ENCODE assay signal across 22 mouse cellular contexts in genomic region chr6:122439249-122439648, GRCm38 (mm10). TPM values are rescaled to one million over a fixed set of nuclear protein-coding genes. Genes with fewer than 3 reads are reported as not detected.
DNase-seq lines count a peak whose midpoint lies in the region; ATAC-seq and TF ChIP-seq lines count a peak whose summit lies in the region.
"Had no signal": no experiment of that assay in that cellular context is flagged by ENCODE, and none has a peak within 500 bp of the region (broad histone marks: within the 10 kb centered on the region; RNA-seq: fewer than 3 reads in every experiment).

No protein-coding gene starts in this region.

- H3K27ac ChIP-seq in liver, postnatal 0 days (ENCODE audit: low read depth): no peak overlapping the region
- no peak overlapping the region for H3K27ac ChIP-seq in liver, embryonic 11.5 days (ENCODE audit: low read depth, low read length)
- H3K27ac ChIP-seq in ES-E14 (ENCODE audit: insufficient read depth, low read depth, low read length, poor library complexity, severe bottlenecking): no peak overlapping the region
- H3K27ac ChIP-seq in left cerebral cortex, adult 2 months: no peak overlapping the region
- H3K27ac ChIP-seq: embryonic facial prominence, embryonic 12.5 days; forebrain, embryonic 15.5 days; heart, adult 2 months; heart, embryonic 15.5 days; hindbrain, embryonic 10.5 days; hindbrain, embryonic 14.5 days had no signal

- no peaks in the 10 kb centered on the region for H3K4me1 ChIP-seq in liver, postnatal 0 days (ENCODE audit: insufficient read depth)
- no peaks in the 10 kb centered on the region for H3K4me1 ChIP-seq in liver, embryonic 11.5 days (replicated peaks; ENCODE audit: control insufficient read depth, insufficient read depth, low read length)
- H3K4me1 ChIP-seq in ES-E14 (ENCODE audit: control insufficient read depth in 2 of 2, insufficient read depth in 2 of 2, low read length in 2 of 2, poor library complexity in 1 of 2): no peaks in the 10 kb centered on the region
- H3K4me1 ChIP-seq: embryonic facial prominence, embryonic 12.5 days; heart, embryonic 15.5 days; hindbrain, embryonic 10.5 days had no signal

- 0 out of 2 replicates have a peak, but pooled peaks have one; percentile 12 for TF ChIP-seq CTCF in liver, postnatal 0 days (IDR thresholded peaks at IDR 0.05; ENCODE audit: low read depth)
- no peak for TF ChIP-seq CTCF in left cerebral cortex, adult 2 months (IDR thresholded peaks at IDR 0.05)

- no peaks in the 10 kb centered on the region for H3K36me3 ChIP-seq in liver, postnatal 0 days (replicated peaks; ENCODE audit: insufficient read depth, low read length)
- no peaks in the 10 kb centered on the region for H3K36me3 ChIP-seq in liver, embryonic 11.5 days (ENCODE audit: control insufficient read depth, insufficient read depth, low read length)
- H3K36me3 ChIP-seq in ES-E14 (ENCODE audit: control insufficient read depth, insufficient read depth, low read length, poor library complexity, severe bottlenecking): no peaks in the 10 kb centered on the region
- H3K36me3 ChIP-seq: embryonic facial prominence, embryonic 12.5 days; forebrain, embryonic 15.5 days; heart, embryonic 15.5 days; hindbrain, embryonic 10.5 days had no signal

- no peak overlapping the region for H3K4me2 ChIP-seq in liver, postnatal 0 days (ENCODE audit: low read depth, low read length)
- no peak overlapping the region for H3K4me2 ChIP-seq in liver, embryonic 11.5 days
- H3K4me2 ChIP-seq: embryonic facial prominence, embryonic 12.5 days; forebrain, embryonic 15.5 days; heart, embryonic 11.5 days; heart, embryonic 15.5 days; hindbrain, embryonic 14.5 days had no signal

- intact Hi-C loops in left cerebral cortex, adult 2 months (cut with DNase I): loop anchor here (10.0 kb wide), 1 partner anchor 1376 kb away; no protein-coding TSS in a partner anchor

- no peak for ATAC-seq in liver, postnatal 0 days
- no peak for ATAC-seq in liver, embryonic 11.5 days (replicated peaks; ENCODE audit: low FRiP score)
- ATAC-seq: forebrain, embryonic 15.5 days; intestine, embryonic 16.5 days had no signal

- no peaks in the 10 kb centered on the region for H3K9me3 ChIP-seq in liver, postnatal 0 days (ENCODE audit: low read length)
- no peaks in the 10 kb centered on the region for H3K9me3 ChIP-seq in liver, embryonic 11.5 days (ENCODE audit: control insufficient read depth, low read length)
- no peaks in the 10 kb centered on the region for H3K9me3 ChIP-seq in ES-E14 (ENCODE audit: control insufficient read depth, insufficient read depth, low read depth, low read length)
- H3K9me3 ChIP-seq: embryonic facial prominence, embryonic 12.5 days; forebrain, embryonic 15.5 days; heart, embryonic 15.5 days; hindbrain, embryonic 10.5 days had no signal

- no peak for TF ChIP-seq EP300 in liver, postnatal 0 days (IDR thresholded peaks at IDR 0.05; ENCODE audit: low read depth)

- no peak overlapping the region for H3K4me3 ChIP-seq in liver, postnatal 0 days (ENCODE audit: low read depth, low read length)
- no peak overlapping the region for H3K4me3 ChIP-seq in liver, embryonic 11.5 days (ENCODE audit: low read depth, low read length)
- no peak overlapping the region for H3K4me3 ChIP-seq in ES-E14 (ENCODE audit: insufficient read depth in 1 of 2, low read depth in 1 of 2, low read length in 2 of 2, poor library complexity in 1 of 2, severe bottlenecking in 1 of 2)
- H3K4me3 ChIP-seq in left cerebral cortex, adult 2 months: no peak overlapping the region
- H3K4me3 ChIP-seq: embryonic facial prominence, embryonic 12.5 days; forebrain, embryonic 15.5 days; heart, adult 2 months; heart, embryonic 15.5 days; hindbrain, embryonic 10.5 days had no signal

- WGBS in liver, postnatal 0 days (ENCODE audit: insufficient replicate concordance): 78% methylated on average over 4 of the region's 4 CpGs
- 72% methylated on average over 4 of the region's 4 CpGs for WGBS in liver, embryonic 11.5 days

- no peak overlapping the region for H3K9ac ChIP-seq in liver, postnatal 0 days (replicated peaks)
- no peak overlapping the region for H3K9ac ChIP-seq in liver, embryonic 11.5 days (ENCODE audit: low read depth, low read length)
- no peak overlapping the region for H3K9ac ChIP-seq in ES-E14 (ENCODE audit: insufficient read depth, low read depth, low read length, poor library complexity, severe bottlenecking)
- H3K9ac ChIP-seq: embryonic facial prominence, embryonic 12.5 days; forebrain, embryonic 15.5 days; heart, embryonic 15.5 days; hindbrain, embryonic 14.5 days had no signal

- no peak for DNase-seq in liver, postnatal 0 days
- no peak for DNase-seq in liver, embryonic 11.5 days (ENCODE audit: low spot score)
- peak; percentile 31 for DNase-seq in ES-E14 (ENCODE audit: low read depth, low spot score)
- peak; percentile 56 for DNase-seq in ZHBTc4 (ENCODE audit: low read depth, low spot score)
- DNase-seq in heart, postnatal 4 days: no peak
- DNase-seq in left cerebral cortex, adult 2 months (ENCODE audit: extremely low spot score in 1 of 2, low spot score in 2 of 2): no peak
- DNase-seq in spleen, postnatal 4 days (ENCODE audit: low spot score in 2 of 2): no peak
- DNase-seq in adrenal gland, postnatal 14 days: no peak
- DNase-seq: adrenal gland, adult 2 months; cerebellum, adult 11 months; cerebellum, adult 8-10 months; cerebellum, postnatal 14 days; gastrocnemius, postnatal 14 days; heart, adult 2 months; heart, postnatal 14 days had no signal

- no peaks in the 10 kb centered on the region for H3K27me3 ChIP-seq in liver, postnatal 0 days (ENCODE audit: insufficient read depth, low read length)
- H3K27me3 ChIP-seq in liver, embryonic 11.5 days (replicated peaks; ENCODE audit: control insufficient read depth, insufficient read depth, low read length): no peaks in the 10 kb centered on the region
- H3K27me3 ChIP-seq: embryonic facial prominence, embryonic 12.5 days; forebrain, embryonic 15.5 days; heart, embryonic 15.5 days had no signal

- in situ Hi-C loops in ES-E14 (cut with MboI; ENCODE audit: low sequenced_read_pairs in 2 of 2, unreplicated experiment in 2 of 2): no loop called here

TF ChIP-seq in ES-E14, 5 proteins besides CTCF, POLR2A, EP300 and RAD21:
- TF ChIP-seq ZC3H11A (IDR thresholded peaks at IDR 0.05; ENCODE audit: borderline replicate concordance, low read depth, low read length) (0 out of 2 replicates have a peak, but pooled peaks have one; percentile 19), CHD2 (IDR thresholded peaks at IDR 0.05; ENCODE audit: low read depth, low read length) (no peak), HCFC1 (IDR thresholded peaks at IDR 0.05; ENCODE audit: borderline replicate concordance, insufficient read depth, low read length) (no peak)

RNA-seq across cellular contexts. Expression of gene Rimklb, which starts 59.3 kb away (rescaled TPM):
- polyA plus RNA-seq in liver, postnatal 0 days (2015; fragmentation: Nextera tagmentation; extraction: Ambion mirVana): 0.34 TPM in 1 of 2 replicates, not detected in the other
- 7.7 and 8.1 TPM in 2 replicates for polyA plus RNA-seq in liver, embryonic 11.5 days (2014; fragmentation: Nextera tagmentation; extraction: Ambion mirVana)
- 36.3 and 54.4 TPM in 2 replicates for total RNA-seq in ES-E14 (2012; rRNA removed)
- total RNA-seq in heart, postnatal 4 days (2021): 1 to 10 TPM in 1 of 2 experiments, under 1 TPM in 1; 0.38 to 1.6 TPM
- 10 to 100 TPM; 80.3 to 80.6 TPM for total RNA-seq in left cerebral cortex, adult 2 months (2021)
- 0.85 and 2.0 TPM in 2 replicates for total RNA-seq in adrenal gland, postnatal 14 days (2021)
- total RNA-seq: adrenal gland, adult 2 months; heart, adult 2 months had no signal

Comparison
In these comparisons a context has a peak if more than half of its experiments do, and no peak if none do; other contexts are left out.
1. DNase-seq: peak in ES-E14 (single experiment) and ZHBTc4 (single experiment); none in liver, postnatal 0 days (single experiment), liver, embryonic 11.5 days (single experiment), heart, postnatal 4 days (single experiment), left cerebral cortex, adult 2 months (0 of 2), spleen, postnatal 4 days (0 of 2) and adrenal gland, postnatal 14 days (single experiment).
2. RNA of gene Rimklb, which starts 59.3 kb away (total RNA-seq): 80.3 to 80.6 TPM in left cerebral cortex, adult 2 months and 36.3 to 54.4 TPM in ES-E14; 0.38 to 1.6 TPM in heart, postnatal 4 days and 0.85 to 2.0 TPM in adrenal gland, postnatal 14 days; every median in the first group is over 10 times any median in the second.